ENCODE assay signal across 8 mouse cellular contexts in genomic region chr8:121334495-121335424, GRCm38 (mm10).
DNase-seq lines count a peak whose midpoint lies in the region; ATAC-seq lines count a peak whose summit lies in the region.

No protein-coding gene starts in this region.

- H3K27ac ChIP-seq in intestine, embryonic 14.5 days (ENCODE audit: low read depth), result peak overlapping the region; percentile 10; the same call in 1 of the 2 replicates

- H3K4me1 ChIP-seq in intestine, embryonic 14.5 days (replicated peaks; ENCODE audit: control insufficient read depth, insufficient read depth, low read length), result peaks cover 16% of the 10 kb centered on the region

- no peak overlapping the region for H3K4me2 ChIP-seq in intestine, embryonic 14.5 days (ENCODE audit: low read length)

- 0 out of 2 replicates have a peak overlapping the region, but pooled peaks have one; percentile 11 for H3K9ac ChIP-seq in intestine, embryonic 14.5 days (ENCODE audit: low read length)

- no peaks in the 10 kb centered on the region for H3K36me3 ChIP-seq in intestine, embryonic 14.5 days (ENCODE audit: control insufficient read depth, insufficient read depth, low read length)

- no peak overlapping the region for H3K4me3 ChIP-seq in intestine, embryonic 14.5 days (ENCODE audit: low read depth, low read length)

- 42% methylated on average over 33 of the region's 33 CpGs for WGBS in intestine, embryonic 14.5 days

- intact Hi-C loops in left cerebral cortex, postnatal 4 days (cut with DNase I), result no loop called here
- intact Hi-C loops in left cerebral cortex, postnatal 25 days (cut with DNase I), result no loop called here

- peak; percentile 32 for DNase-seq in left cerebral cortex, postnatal 4 days
- DNase-seq in left cerebral cortex, postnatal 25 days (ENCODE audit: low spot score in 2 of 2), result no peak
- peak; percentile 66 for DNase-seq in forelimb bud, embryonic 11.5 days (ENCODE audit: low read depth, low spot score)
- DNase-seq in intestine, embryonic 14.5 days (ENCODE audit: low spot score), result no peak
- DNase-seq in mesoderm, embryonic 11.5 days (ENCODE audit: low read depth, low spot score), result peak; percentile 58
- no peak for DNase-seq in cerebellum, postnatal 25 days
- no peak for DNase-seq in spleen, postnatal 36 days (ENCODE audit: low spot score in 2 of 2)
- DNase-seq in cerebellum, adult 9-11 months, result no peak

- ATAC-seq in intestine, embryonic 14.5 days (replicated peaks; ENCODE audit: low FRiP score, low TSS enrichment, low read depth), result peak; percentile 48; the same call in 1 of the 2 replicates

- H3K9me3 ChIP-seq in intestine, embryonic 14.5 days (ENCODE audit: control insufficient read depth, low read length), result 0 out of 2 replicates have a peak, but pooled peaks cover 3% of the 10 kb centered on the region

- H3K27me3 ChIP-seq in intestine, embryonic 14.5 days (replicated peaks; ENCODE audit: control insufficient read depth, insufficient read depth, low read length), result no peaks in the 10 kb centered on the region

Comparison
In these comparisons a context has a peak if more than half of its experiments do, and no peak if none do; other contexts are left out.
1. DNase-seq: peak in left cerebral cortex, postnatal 4 days (single experiment), forelimb bud, embryonic 11.5 days (single experiment) and mesoderm, embryonic 11.5 days (single experiment); none in left cerebral cortex, postnatal 25 days (0 of 2), intestine, embryonic 14.5 days (single experiment), cerebellum, postnatal 25 days (0 of 2), spleen, postnatal 36 days (0 of 2) and cerebellum, adult 9-11 months (single experiment).